Mouse (Mus musculus): ENCODE measurements at regions not wholly inside any gene's neighbourhood (a gene's known extent, or its start where the extent isn't known, plus 50 kb on each side); places are given as distances from the start of the nearest gene placed in this dataset.

DNA sequence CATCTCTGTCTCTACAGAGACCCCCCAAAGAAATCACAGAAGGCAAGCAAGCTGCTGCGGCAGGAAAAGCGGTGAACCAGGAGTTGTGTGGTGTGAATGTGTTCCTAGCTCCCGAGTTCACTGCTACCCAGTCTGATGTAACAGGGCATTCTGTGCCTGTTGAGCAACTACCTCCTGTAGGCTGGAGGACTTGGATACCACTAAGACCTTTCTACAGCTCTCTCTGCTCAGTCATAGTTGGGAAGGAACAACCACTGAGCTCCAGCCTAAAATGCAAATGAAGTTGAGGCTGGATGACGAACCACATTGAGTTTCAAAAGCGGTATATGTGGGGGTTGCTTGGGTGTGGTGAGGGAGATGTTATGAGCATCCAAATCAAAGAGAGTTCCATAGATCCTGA lies 315.1 kb downstream of the Rnd3 start:
- TF ChIP-seq CTCF (IDR thresholded peaks at IDR 0.05; ENCODE audit: low read depth) = no peak
- TF ChIP-seq EP300 (IDR thresholded peaks at IDR 0.05; ENCODE audit: low read depth) = no peak
